Mouse (Mus musculus) telencephalon, adult 2 months (tissue): ENCODE measurements around the gene Lrrc55.

ENCODE experiments used
- DNase-seq: peaks from one replicate; pipeline ENCODE4 v3.0.0-alpha.2; 2011; ENCODE audit warnings: low read depth, low spot score

Gene Lrrc55

GRCm38 (mm10) chr2:85135099-85135498 is 61.9 kb downstream of the Lrrc55 start:
- DNase-seq: no peak

- no peak for DNase-seq
Measured at GRCm38 (mm10) chr2:85132204-85132603, 64.8 kb downstream of the Lrrc55 start.

- no peak for DNase-seq
Measured at GRCm38 (mm10) chr2:85131724-85132123, 65.3 kb downstream of the Lrrc55 start.

- DNase-seq: no peak
Measured at GRCm38 (mm10) chr2:85131226-85131625, 65.8 kb downstream of the Lrrc55 start.

- no peak for DNase-seq
Measured at GRCm38 (mm10) chr2:85129496-85129971, 67.5 kb downstream of the Lrrc55 start.

GRCm38 (mm10) chr2:85123869-85124535 is 73.0 kb downstream of the Lrrc55 start:
- peak; percentile 70 for DNase-seq

- peak; percentile 55 for DNase-seq
Measured at GRCm38 (mm10) chr2:85123187-85123868, 73.7 kb downstream of the Lrrc55 start.
